ENCODE assay signal across 10 mouse cellular contexts in genomic region chr4:138856491-138856890, GRCm38 (mm10). TPM values are rescaled to one million over a fixed set of nuclear protein-coding genes. Genes with fewer than 3 reads are reported as not detected.
A peak's percentile ranks its signal among the peaks of the same experiment; 100 is the strongest.
DNase-seq lines count a peak whose midpoint lies in the region; ATAC-seq and TF ChIP-seq lines count a peak whose summit lies in the region.
"Had no signal": no experiment of that assay in that cellular context is flagged by ENCODE, and none has a peak within 500 bp of the region (broad histone marks: within the 10 kb centered on the region; RNA-seq: fewer than 3 reads in every experiment).

No protein-coding gene starts in this region.

- H3K4me2 ChIP-seq in heart, embryonic 11.5 days, result no peak overlapping the region
- H3K4me2 ChIP-seq: neural tube, embryonic 12.5 days had no signal

- no peak overlapping the region for H3K27ac ChIP-seq in heart, embryonic 11.5 days (ENCODE audit: low read depth, low read length)
- H3K27ac ChIP-seq in ES-Bruce4 (ENCODE audit: insufficient read depth, low read length), result no peak overlapping the region
- H3K27ac ChIP-seq: neural tube, embryonic 12.5 days had no signal

- no peak overlapping the region for H3K9ac ChIP-seq in heart, embryonic 11.5 days (ENCODE audit: low read depth, low read length)
- no peak overlapping the region for H3K9ac ChIP-seq in ES-Bruce4 (ENCODE audit: low read depth, poor library complexity, severe bottlenecking)
- H3K9ac ChIP-seq: neural tube, embryonic 12.5 days had no signal

- intact Hi-C loops in heart, postnatal 36 days (cut with DNase I), result no loop called here

- 0 out of 2 replicates have a peak, but pooled peaks cover 4% of the 10 kb centered on the region for H3K4me1 ChIP-seq in heart, embryonic 11.5 days (ENCODE audit: control insufficient read depth, insufficient read depth, low read length)
- no peaks in the 10 kb centered on the region for H3K4me1 ChIP-seq in ES-Bruce4 (ENCODE audit: control insufficient read depth, insufficient read depth, low read length)
- H3K4me1 ChIP-seq: neural tube, embryonic 12.5 days had no signal

- H3K36me3 ChIP-seq in heart, embryonic 11.5 days (ENCODE audit: control insufficient read depth, insufficient read depth, low read length), result no peaks in the 10 kb centered on the region
- H3K36me3 ChIP-seq in ES-Bruce4 (ENCODE audit: control insufficient read depth, insufficient read depth, low read length, poor library complexity, severe bottlenecking), result no peaks in the 10 kb centered on the region
- H3K36me3 ChIP-seq: neural tube, embryonic 12.5 days had no signal

- H3K4me3 ChIP-seq in heart, embryonic 11.5 days (ENCODE audit: low read depth, low read length), result no peak overlapping the region
- H3K4me3 ChIP-seq in ES-Bruce4 (ENCODE audit: low read depth, low read length), result no peak overlapping the region
- H3K4me3 ChIP-seq: erythroblast, embryonic 14.5 days; neural tube, embryonic 12.5 days had no signal

- 27% methylated on average over 7 of the region's 7 CpGs for WGBS in heart, embryonic 11.5 days (ENCODE audit: insufficient replicate concordance)

- no peak for TF ChIP-seq POLR2A in ES-Bruce4 (IDR thresholded peaks at IDR 0.05; ENCODE audit: insufficient read depth, low read length)

- no peaks in the 10 kb centered on the region for H3K27me3 ChIP-seq in heart, embryonic 11.5 days (ENCODE audit: control insufficient read depth, insufficient read depth, low read length)
- H3K27me3 ChIP-seq in ES-Bruce4 (ENCODE audit: control insufficient read depth, insufficient read depth, low read length, poor library complexity, severe bottlenecking), result no peaks in the 10 kb centered on the region
- H3K27me3 ChIP-seq: neural tube, embryonic 12.5 days had no signal

- no peaks in the 10 kb centered on the region for H3K9me3 ChIP-seq in heart, embryonic 11.5 days (replicated peaks; ENCODE audit: control insufficient read depth, low read length)
- no peaks in the 10 kb centered on the region for H3K9me3 ChIP-seq in ES-Bruce4 (replicated peaks; ENCODE audit: control insufficient read depth, insufficient read depth, low read length, poor library complexity, severe bottlenecking)
- H3K9me3 ChIP-seq: neural tube, embryonic 12.5 days had no signal

- peak; percentile 25 to 38 for DNase-seq in heart, postnatal 36 days
- peak; percentile 80 for DNase-seq in c-Kit-positive CD71-negative TER-119-negative erythroid progenitor cells, embryonic 14.5 days (ENCODE audit: low read depth)
- DNase-seq in frontal cortex, postnatal 14 days (ENCODE audit: low spot score in 2 of 2), result peak; percentile 56 to 62
- DNase-seq in layer of hippocampus, postnatal 14 days (ENCODE audit: low spot score in 2 of 2), result peak; percentile 70 to 78
- peak; percentile 65 for DNase-seq in telencephalon, adult 2 months (ENCODE audit: low read depth, low spot score)

- TF ChIP-seq CTCF in ES-Bruce4 (IDR thresholded peaks at IDR 0.05; ENCODE audit: low read depth, low read length), result peak; percentile 99

- TF ChIP-seq EP300 in ES-Bruce4 (IDR thresholded peaks at IDR 0.05; ENCODE audit: insufficient read depth, low read depth, low read length), result peak; percentile 60; the same call in 1 of the 2 replicates

- ATAC-seq in heart, embryonic 11.5 days (replicated peaks; ENCODE audit: insufficient number of reproducible peaks, low FRiP score, low TSS enrichment), result no peak
- peak; percentile 96 for ATAC-seq in megakaryocyte progenitor cell, adult 5-6 weeks (replicated peaks; ENCODE audit: poor library complexity)

RNA-seq across cellular contexts. Expression of gene Pla2g5, which starts 6.8 kb away (rescaled TPM):
- 10 to 100 TPM; 27.0 to 32.1 TPM for total RNA-seq in heart, postnatal 36 days (2021)
- 1.1 and 1.9 TPM in 2 replicates for polyA plus RNA-seq in heart, embryonic 11.5 days (2014; fragmentation: Nextera tagmentation; extraction: Ambion mirVana)
- polyA plus RNA-seq in ES-Bruce4 (2011; ENCODE audit: insufficient read depth, insufficient read length, low read depth, missing spikeins), result 12.3 and 19.7 TPM in 2 replicates
- 1 to 10 TPM; 1.3 to 3.1 TPM for total RNA-seq in layer of hippocampus, postnatal 14 days (2021)
- total RNA-seq in megakaryocyte progenitor cell, adult 5-6 weeks (2015), result not detected in 2 replicates
- not detected in 2 replicates for total RNA-seq in megakaryocyte progenitor cell, adult 5-6 weeks (2017)
- polyA plus RNA-seq: erythroblast, embryonic 14.5 days; neural tube, embryonic 12.5 days had no signal

RNA-seq across cellular contexts. Expression of gene Gm13030, which starts 17.3 kb away (rescaled TPM):
- not detected for total RNA-seq in heart, postnatal 36 days (2021)
- polyA plus RNA-seq in heart, embryonic 11.5 days (2014; fragmentation: Nextera tagmentation; extraction: Ambion mirVana), result not detected in 2 replicates
- not detected in 2 replicates for polyA plus RNA-seq in ES-Bruce4 (2011; ENCODE audit: insufficient read depth, insufficient read length, low read depth, missing spikeins)
- not detected for total RNA-seq in layer of hippocampus, postnatal 14 days (2021)
- not detected in 2 replicates for total RNA-seq in megakaryocyte progenitor cell, adult 5-6 weeks (2015)
- not detected in 2 replicates for total RNA-seq in megakaryocyte progenitor cell, adult 5-6 weeks (2017)
- polyA plus RNA-seq: erythroblast, embryonic 14.5 days; neural tube, embryonic 12.5 days had no signal

RNA-seq across cellular contexts. Expression of gene Pla2g2e, which starts 21.3 kb away (rescaled TPM):
- total RNA-seq in heart, postnatal 36 days (2021), result 1 to 10 TPM in 1 of 2 experiments, under 1 TPM in 1; 0.97 to 1.1 TPM
- not detected in 2 replicates for polyA plus RNA-seq in heart, embryonic 11.5 days (2014; fragmentation: Nextera tagmentation; extraction: Ambion mirVana)
- polyA plus RNA-seq in ES-Bruce4 (2011; ENCODE audit: insufficient read depth, insufficient read length, low read depth, missing spikeins), result 1.2 TPM in 1 of 2 replicates, not detected in the other
- not detected for total RNA-seq in layer of hippocampus, postnatal 14 days (2021)
- not detected in 2 replicates for total RNA-seq in megakaryocyte progenitor cell, adult 5-6 weeks (2015)
- not detected in 2 replicates for total RNA-seq in megakaryocyte progenitor cell, adult 5-6 weeks (2017)
- polyA plus RNA-seq: erythroblast, embryonic 14.5 days; neural tube, embryonic 12.5 days had no signal

RNA-seq across cellular contexts. Expression of gene Otud3, which starts 57.3 kb away (rescaled TPM):
- total RNA-seq in heart, postnatal 36 days (2021), result 10 to 100 TPM; 10.6 to 11.6 TPM
- polyA plus RNA-seq in heart, embryonic 11.5 days (2014; fragmentation: Nextera tagmentation; extraction: Ambion mirVana), result 3.4 and 4.2 TPM in 2 replicates
- polyA plus RNA-seq in ES-Bruce4 (2011; ENCODE audit: insufficient read depth, insufficient read length, low read depth, missing spikeins), result 8.7 and 9.2 TPM in 2 replicates
- 10 to 100 TPM; 10.7 to 11.5 TPM for total RNA-seq in layer of hippocampus, postnatal 14 days (2021)
- 1.9 and 3.9 TPM in 2 replicates for total RNA-seq in megakaryocyte progenitor cell, adult 5-6 weeks (2015)
- 8.6 and 8.9 TPM in 2 replicates for total RNA-seq in megakaryocyte progenitor cell, adult 5-6 weeks (2017)

Comparison
In these comparisons a context has a peak if more than half of its experiments do, and no peak if none do; other contexts are left out.
1. RNA of gene Pla2g5, which starts 6.8 kb away (total RNA-seq): 27.0 to 32.1 TPM in heart, postnatal 36 days; 1.3 to 3.1 TPM in layer of hippocampus, postnatal 14 days and not detected in megakaryocyte progenitor cell, adult 5-6 weeks; every median in the first group is over 4 times any median in the second.
2. Peak in every context shown above with its lines, with median percentiles within 50 percentile points of each other: DNase-seq.